Mouse (Mus musculus) lung, postnatal 10 days (tissue): ENCODE measurements around the gene Pde4b.

Experiments
- DNase-seq: peaks from one replicate; pipeline ENCODE4 v3.0.0; 2021

Gene Pde4b

DNA sequence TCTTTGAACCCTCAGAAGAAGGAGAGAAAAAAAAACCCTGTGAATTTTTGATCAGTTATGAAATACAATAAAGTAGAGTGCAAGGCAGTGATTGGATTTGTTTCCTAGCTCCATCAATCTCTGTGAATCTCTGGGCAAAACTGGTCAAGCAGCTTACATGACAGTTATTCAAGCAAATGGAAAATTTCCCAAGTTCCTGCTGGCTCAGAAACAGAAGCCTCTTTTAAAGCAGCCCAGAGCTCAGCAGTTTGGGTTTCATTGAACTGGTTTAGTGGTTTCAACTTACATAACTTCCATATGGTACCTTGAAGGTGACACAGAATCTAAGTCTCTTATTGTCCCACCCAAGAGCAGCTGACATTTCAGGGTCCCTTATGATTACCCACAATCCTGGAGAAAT is 210.2 kb downstream of the Pde4b start:
- DNase-seq, result no peak

DNA sequence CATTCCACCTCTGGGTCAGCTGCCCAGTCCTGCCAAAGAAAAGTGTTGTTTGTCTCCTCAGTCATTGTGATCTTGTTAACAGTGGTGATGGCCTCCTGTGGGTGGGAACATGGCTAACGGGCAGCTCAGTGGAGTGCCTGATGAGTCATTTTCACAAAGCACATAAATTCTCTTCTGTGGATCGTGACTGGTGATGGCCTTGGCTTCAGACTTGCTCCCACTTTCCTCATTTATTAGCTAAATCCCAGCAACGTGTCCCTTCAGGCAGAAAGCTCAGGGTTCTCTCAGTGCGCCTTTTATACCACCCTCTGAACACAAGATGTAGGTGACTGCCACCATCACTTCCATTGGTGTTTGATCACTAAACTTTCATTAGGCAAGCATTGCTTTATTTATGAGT is 215.2 kb downstream of the Pde4b start:
- no peak for DNase-seq

DNA sequence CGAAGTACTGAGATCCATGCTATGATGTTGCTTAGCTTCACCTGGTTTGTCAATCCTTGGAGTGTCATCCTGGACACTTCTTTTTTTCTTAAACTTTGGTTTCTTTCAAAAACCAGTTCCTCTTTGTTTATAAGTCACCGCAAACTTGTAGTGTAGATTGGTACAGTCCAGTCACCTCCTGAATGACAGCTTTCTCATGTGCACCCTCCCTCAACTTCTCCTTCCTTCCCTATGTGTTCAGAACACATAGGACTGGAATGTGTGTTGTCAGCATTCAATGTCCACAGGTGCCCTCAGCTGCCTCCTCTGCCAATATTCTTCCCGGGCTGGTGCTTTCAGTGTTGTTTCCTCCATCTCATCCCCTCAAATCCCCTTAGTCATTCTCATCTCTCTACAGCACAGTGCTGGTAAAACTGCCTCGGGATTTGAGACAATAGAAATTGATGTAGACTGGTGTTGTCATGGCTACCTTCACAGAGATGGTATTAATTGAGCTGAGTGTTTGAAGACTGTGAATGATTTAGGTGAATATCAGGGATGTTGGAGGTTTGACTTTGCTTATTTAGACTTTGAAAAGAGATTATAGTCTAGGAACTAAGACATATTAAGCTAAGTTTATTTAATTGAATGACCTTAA is 220.4 kb downstream of the Pde4b start:
- no peak for DNase-seq

DNA sequence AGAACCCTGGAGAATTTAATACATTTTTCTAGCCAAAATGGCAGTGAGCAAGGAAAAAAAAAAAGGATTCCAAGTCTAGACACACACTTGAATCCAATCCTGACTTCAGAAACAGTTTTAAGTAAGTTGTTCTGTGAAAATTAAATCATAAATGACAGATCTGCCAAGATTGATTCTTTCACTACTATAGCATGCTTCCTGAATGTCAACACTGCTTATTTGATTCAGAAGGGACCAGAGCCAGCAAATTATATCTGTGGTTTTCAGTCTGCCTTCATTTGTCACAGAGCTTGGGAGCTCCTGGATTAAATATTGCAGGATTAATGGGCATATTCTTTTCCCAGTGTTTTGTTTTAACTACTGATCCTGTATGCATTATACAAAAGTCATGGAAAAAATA is 223.3 kb downstream of the Pde4b start:
- DNase-seq, result no peak

DNA sequence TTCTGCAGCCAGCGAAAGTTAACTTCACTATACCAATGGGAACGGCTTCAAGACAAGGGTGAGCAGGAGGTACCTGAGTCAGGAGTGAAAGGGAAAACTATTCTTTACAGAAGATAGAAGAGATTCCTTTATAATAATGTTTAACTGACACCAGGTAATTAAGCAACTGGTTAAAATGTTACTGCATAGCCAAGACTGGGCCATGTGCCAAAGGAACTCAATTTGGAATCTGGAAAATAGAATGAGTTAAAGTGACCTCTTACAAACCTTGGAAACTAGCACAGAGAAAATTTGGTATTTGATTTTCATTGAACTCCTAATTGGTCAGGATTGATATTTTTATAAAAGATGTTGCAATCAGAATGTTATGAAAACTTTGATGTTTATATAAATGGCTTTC is 228.7 kb downstream of the Pde4b start:
- no peak for DNase-seq

DNA sequence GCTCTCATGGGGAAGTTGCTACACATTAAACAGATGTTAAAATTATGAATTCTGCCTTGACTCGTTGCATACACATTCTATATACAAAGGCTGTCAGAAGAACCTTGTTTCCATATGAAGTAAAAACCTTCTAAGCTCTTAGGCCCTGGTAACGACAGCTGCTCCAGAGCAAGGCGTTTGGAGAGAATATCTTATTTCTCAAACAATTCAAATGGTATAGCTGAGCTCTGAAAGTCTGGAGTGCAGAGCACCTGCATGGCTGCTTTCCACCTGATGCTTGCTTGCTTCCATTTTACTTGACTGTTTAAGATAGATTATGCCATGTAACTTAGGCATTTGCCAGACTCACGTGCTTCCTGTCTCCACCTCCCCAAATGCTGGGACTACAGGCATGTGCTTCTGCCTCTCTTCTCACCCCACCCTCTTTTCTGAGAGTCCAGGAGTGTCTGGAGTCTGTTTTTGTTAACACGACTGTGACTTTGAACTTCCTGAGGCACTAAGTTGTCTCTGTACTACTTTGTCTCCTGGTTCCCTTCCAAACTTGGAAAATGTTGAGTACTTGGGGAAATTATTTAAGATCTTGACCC is 229.4 kb downstream of the Pde4b start:
- no peak for DNase-seq

DNA sequence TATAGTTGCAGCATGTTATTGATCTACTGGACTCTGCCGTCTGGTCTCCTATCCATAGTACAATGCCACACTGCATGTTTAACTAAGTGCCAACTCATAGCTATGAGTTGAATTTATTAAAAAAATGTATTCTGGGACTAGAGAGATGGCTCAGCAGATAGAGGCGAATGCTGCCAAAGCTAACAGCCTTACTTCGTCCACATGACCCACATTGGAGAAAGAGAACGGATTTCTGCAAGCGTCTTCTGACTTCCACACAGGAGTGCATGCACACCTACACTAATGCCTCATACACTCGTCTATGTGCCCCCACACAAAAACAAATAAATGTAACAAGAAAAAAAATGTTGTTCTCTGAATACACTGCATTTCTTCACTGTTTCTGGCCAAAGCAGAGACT is 231.3 kb downstream of the Pde4b start:
- no peak for DNase-seq

DNA sequence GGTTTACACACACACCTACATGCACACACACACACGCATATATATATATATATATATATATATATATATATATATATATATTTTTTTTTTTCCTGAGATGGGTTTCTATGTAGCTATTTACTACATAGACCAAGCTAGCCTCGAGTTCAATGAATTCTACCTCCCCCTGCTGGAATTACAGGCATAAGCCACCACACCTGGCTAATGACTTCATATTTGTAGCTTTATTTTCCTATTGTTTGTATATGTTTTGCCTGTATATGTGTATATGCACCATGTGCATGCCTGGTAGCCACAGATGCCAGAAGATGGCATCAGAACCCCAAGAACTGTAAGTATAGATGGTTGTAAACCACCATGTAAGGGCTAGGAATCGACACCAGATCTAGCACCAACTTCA is 234.0 kb downstream of the Pde4b start:
- no peak for DNase-seq

DNA sequence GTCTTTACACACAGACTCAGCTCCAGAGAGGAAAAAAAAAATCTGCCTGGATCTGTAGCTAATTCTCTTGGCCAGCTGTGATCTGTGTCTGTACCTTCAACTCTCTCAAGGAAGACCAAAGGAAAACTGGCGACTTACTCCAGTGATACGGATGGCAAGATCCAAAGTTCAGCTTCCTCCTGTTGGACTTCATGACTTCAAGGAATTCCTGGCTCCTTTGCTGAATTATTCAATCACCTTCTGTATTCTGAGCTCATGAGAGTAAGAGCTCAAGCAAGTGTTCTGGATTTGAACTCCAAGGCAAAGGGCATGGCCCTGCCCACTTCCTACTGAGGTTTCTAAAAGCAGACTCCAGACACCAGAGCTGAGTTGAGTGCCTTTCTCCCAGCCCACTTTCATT is 245.0 kb downstream of the Pde4b start:
- DNase-seq, result no peak

DNA sequence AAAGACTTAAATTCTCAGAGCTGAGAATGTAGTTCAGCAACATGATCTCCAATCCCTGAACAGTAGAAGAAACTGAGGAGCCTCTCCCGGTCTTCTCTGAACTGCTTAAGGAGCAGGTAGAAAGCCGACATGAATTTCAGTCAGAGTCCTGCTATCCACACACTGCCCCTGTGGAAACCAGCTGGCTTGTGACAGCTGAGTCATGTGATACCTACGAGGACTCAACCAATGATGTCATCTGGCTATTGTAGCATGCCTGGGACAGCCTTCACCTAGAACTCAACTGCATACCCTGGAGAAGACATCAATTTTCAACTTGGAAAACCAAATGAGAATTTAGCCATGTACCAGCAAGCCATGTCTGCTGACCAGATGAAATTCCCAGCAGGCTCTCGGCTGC is 245.5 kb downstream of the Pde4b start:
- no peak for DNase-seq

DNA sequence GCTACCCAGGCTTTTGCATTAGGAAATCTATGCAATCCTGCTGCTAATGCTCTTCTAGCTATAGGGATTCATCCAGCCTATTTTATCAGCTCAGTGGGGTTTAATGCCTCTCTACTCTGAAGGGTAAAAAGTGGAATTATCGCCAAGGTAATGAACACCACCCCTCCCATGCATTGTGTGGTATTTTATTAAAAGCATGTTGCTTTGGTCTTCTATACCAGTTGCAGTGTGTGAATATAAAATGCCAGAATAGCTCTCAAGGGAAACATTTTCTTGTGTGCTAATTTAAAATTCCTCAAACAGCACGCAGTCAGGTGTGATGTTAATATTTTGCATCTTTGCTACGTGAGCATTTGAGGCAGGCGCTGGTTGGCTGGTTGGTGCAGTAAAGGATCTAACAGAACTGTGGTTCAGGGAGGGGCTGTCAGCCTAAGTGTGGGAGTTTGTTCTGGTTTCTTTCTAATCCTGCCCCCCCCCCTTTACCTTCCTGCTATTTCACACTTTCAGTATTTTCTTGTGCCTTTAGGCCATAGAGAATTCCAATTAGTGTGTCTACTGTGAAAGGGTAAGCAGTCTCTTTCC is 259.7 kb downstream of the Pde4b start:
- no peak for DNase-seq

DNA sequence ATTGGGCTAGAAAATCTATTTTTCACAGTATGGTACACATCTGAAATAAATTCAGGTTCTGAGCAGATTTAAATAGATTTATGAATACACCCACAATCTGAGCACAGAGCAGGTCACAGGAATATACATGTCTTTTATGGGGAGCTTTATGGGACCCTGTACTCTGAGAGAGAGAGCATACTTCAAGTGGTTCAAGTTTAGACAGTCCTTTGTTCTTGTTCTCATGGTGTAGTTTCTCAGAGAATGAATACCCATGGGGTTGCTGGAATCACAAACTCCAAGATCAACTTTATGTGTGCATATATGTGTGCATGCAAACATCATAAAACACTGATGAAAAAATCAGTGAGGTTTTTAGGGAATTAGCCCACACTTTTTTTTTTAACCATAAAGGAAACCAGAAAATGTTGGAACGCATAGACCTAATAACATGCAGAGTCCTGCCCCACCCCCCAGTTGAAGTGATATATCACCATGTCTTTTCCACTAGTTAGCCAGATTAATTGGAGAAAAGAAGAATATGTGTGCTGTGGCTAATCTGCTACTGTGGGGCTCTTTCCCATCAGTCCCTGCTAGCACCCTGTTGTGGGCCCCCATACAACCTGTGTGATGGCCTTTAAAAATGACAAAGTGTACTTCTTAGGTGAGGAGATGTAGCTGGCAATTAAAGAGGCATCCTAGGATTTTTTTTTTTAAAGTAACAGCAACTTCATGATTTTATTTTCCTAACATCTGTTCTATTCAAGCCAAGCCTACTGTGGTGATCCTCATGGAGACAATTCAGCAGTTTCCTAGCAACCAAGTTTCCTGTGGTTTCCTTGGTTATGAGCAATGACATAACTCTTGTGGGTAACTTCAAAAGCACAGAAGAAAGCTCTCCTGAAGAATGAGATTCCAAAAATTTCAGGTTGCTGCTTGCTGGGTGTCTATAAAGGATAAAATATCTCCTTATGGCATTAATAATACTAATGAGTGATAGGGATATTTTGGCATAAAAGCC is 264.4 kb downstream of the Pde4b start:
- DNase-seq, result no peak

DNA sequence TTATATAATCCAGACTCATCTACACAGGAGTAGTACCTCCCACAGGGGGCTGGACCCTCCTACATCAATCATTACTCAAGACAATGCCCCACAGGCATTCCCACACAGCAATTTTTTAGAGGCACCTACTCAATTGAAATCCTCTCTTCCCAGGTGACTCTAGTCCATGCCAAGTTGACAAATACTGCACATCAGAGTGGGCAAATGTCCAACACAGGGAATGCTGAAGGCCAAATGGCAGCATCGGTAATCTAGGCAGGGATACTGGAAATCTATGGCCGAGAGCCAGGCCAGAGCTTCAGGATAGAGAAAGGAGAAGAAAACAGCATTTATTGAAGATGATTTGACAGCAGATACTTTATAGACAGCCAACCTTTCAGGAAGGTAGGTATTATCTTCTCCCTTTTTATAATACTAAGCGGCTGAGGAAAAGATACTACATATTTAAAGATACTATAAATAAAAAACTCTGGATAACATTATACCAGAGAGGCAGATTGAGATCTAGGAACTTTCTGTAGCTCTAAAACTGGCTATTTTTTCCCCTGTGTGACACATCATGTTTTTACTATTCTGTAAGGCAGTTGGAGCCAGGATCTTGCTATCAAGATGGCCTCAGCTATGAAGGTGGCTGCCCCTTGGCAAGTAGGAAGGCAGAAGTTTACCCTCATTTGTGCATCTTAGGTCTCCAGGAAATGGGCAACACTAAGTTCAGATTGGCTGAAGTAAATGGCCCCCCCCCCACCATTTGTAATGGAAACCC is 266.5 kb downstream of the Pde4b start:
- no peak for DNase-seq

DNA sequence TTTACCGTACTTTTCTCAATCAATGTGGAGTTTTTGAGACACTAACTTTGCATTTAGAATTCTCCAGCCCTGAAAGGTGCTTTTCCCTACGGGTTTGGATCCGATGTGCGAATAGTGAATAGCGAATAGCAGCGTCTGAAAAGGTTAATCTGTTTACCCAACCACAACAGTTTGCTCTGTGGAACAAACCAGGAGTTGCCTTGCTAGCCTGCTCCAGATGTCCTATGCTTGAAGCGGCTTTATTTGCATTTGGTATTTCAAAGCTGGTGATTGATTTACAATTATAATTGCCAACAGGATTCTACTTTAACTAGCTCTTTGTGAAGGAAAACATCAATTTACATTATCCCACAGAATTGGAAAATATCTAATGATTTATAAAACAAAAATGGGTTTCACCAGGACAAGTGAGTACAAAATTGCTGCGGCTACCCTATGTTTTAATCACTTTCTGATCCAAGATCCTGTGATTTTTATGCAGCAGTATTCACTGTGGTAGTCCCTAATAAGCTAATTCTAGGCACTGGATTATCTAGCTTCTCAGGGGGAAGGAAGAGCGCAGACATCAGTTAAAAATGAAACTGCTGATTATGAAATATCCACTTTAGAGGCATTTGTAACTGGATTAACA is 280.9 kb downstream of the Pde4b start:
- no peak for DNase-seq

DNA sequence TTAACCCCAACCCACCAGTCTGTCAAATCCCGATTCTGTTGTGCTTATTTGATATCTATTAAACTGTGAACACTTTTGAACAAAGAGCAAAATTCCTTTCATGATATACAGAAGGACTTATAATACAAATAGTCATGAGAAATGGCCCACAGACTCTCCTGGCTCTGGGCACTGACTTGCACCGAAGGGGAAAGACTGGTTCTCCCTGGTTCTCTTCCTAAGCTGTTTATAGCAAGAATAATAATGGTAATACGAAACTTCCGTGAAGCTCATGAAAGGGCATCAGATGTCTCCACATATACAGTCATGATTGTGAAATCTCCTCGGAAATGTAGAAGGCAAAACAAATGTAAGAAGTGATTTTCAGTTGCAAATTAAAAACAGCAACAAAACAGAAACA is 287.3 kb downstream of the Pde4b start:
- no peak for DNase-seq

DNA sequence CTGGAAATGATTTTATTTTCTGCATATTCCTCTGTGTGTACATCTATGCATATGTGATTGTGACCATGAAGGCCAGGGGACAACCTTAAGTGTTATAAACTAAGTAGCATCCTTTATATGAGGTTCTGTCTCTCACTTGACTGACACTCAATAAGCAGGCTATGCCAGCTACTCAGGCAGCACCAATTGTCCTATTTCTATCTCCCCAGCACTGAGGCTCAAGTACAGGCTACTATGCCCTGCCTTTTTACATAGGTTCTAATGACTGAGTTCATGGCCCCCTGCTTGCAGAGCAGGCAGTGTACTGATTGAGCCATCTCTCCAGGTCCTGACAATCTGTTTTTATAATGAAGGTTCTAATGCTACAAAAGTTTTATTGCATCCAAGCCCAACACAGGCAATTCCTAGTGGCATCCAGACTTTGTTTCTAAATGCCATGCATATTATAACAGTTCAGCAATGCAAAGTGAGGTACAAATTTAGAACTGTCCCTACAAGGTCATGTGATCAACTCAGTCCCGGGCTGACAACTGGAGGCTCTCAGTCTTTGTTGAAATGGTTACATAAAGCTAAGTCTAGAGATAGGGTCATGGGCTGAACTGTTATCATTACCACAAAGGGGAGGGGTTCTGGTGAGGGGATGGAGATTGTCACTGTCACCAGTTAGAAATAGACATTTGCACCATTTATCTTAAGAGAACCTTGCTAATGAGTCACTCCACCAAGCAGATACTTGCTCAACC is 295.6 kb downstream of the Pde4b start:
- no peak for DNase-seq

DNA sequence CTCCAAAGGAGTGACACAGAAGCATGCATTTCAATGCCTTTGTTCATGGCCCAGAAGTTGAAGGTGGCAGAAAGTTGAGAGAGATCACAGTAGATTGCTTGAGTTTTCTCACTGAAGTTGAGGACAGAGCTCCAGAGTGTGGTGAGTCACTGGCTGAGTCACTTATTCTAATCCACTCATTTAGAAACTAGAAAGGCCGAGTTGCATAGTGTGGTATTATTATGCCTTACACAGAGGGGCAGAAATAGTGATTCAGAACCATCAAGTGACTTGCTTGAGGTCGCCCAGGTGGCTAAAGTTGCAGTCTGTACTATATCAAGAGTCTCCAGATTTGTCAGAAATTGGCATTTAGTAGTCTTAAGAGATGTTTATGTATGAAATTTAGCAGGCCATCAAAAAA is 306.3 kb downstream of the Pde4b start:
- DNase-seq, result no peak

DNA sequence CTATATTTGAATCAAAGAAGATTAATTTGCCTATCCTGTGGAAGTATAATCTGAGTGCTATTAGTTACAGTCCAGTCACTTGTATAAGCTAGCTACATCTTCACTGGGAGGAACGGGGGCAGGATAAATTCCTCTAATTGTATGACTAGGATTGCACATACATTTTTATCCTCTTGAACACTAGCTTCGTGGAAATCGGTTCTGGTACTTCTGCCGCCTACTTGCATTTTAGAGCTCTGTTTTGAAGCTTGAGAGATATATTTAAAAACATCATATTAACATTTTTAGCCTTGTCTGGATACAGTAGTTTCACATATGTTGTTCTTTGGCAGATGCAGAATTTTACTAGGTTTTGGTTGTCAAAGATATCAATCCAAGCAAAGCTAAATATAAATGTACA is 310.0 kb downstream of the Pde4b start:
- DNase-seq, result no peak

DNA sequence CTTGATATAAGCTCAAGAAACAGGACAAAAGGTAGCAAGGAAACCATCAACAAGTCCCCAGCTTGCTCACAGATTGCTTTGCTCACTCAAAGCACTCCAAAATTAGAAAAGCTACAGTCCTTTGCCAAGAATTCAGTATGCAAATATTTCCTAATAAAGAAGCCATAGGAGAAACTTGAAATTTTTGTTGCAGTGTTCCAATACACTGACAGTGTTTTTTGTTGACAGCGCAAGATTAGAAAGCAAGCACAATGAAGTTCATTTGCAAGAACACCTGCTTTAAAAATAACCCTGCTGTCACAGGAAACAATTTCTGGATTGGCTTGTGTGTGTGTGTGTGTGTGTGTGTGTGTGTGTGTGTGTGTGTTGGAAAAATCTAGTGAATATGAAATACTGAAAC is 311.2 kb downstream of the Pde4b start:
- no peak for DNase-seq

DNA sequence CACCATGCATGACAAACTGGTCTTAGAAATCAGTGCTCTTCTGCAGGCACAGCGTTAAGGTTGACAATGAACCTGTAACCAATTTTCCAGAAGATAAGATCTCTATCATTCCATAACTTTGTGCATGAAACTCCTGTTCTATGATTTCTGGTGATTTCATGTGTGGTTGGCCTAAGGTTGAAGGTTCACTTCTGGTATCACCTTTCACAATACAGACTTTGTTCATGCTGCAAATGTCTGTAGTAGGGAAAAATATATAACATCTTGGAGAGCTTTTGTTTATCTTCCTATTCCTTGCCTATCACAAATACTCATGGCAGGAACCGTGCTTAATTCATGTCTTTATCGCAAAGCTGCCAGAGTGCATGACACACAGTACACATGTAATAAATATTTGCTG is 319.5 kb downstream of the Pde4b start:
- DNase-seq, result no peak

DNA sequence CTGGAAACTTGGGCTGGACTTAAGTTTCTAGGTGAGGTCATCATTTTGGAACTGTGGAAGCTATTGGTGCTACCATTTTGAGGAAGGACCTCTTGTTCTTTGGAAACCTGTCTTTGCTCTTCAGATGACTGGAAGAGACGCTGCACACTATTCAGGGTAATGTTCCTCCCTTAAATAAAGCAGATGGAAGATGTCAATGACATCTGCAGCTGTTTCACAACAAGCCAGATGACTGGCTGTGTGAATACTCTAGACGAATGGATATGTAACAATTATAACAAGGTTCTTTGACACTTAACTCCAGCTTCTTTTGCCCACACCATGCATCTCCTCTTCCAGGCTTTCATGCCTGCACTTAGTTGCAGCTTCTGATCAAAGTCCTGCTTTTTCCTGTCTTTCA is 320.8 kb downstream of the Pde4b start:
- DNase-seq, result peak; percentile 36

DNA sequence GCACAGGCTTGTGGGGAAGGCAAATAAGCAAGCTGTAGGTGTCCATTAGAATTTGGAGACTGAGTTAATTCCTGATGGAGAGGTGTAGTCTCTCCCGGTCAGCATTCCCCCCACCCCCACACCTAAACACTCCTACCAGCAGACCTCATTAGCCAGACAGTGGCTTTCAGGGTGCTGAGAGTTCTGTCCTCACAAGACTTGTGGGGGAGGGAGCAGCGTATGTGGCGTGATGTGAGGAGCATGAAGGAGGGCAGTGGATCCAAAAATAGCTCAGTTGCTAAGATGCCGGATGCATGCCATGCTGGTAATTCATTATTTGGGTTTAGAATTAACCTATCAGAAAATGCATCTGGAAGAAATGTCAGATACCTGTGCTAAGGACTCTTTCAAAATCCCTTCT is 321.6 kb downstream of the Pde4b start:
- no peak for DNase-seq
